Mouse (Mus musculus): Measurements from ENCODE around the gene Klc4.
A peak's percentile ranks its signal among the peaks of the same experiment; 100 is the strongest.

DNA sequence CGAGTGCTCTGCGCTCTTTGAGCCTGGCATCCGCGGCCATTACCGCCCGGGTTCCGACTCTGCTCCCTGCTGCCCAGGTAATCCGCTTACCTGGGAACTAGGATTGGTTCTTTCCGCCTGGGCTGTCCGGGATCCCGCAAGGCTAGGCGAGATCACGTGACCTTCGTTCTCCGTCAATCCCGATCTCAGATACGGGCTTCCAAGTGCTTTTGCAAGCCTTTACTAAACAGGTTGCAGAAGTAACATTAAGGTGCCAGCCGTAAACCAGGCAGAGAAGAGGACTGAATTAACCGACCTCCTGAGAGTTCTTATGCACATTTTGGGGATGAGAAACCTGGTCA is 470 bp upstream of the Klc4 start:
- TF ChIP-seq CHD2 (IDR thresholded peaks at IDR 0.05; ENCODE audit: low read depth, low read length) (no peak), HCFC1 (IDR thresholded peaks at IDR 0.05; ENCODE audit: borderline replicate concordance, insufficient read depth, low read length) (no peak), MAFK (IDR thresholded peaks at IDR 0.05; ENCODE audit: insufficient read depth, low read depth, low read length) (0 out of 2 replicates have a peak, but pooled peaks have one; percentile 10), ZC3H11A (IDR thresholded peaks at IDR 0.05; ENCODE audit: borderline replicate concordance, low read depth, low read length) (no peak)

All from ES-E14 (cell line).